Mouse (Mus musculus): ENCODE measurements at regions not wholly inside any gene's neighbourhood (a gene's known extent, or its start where the extent isn't known, plus 50 kb on each side); places are given as distances from the start of the nearest gene placed in this dataset.

- DNase-seq: no peak
Observed at GRCm38 (mm10) chr13:31248996-31249395, 275.0 kb downstream of the Gm5447 start.

- DNase-seq: no peak
Observed at GRCm38 (mm10) chr13:31249525-31249924, 275.5 kb downstream of the Gm5447 start.

- no peak for DNase-seq
Observed at GRCm38 (mm10) chr13:31254016-31254415, 280.0 kb downstream of the Gm5447 start.

- DNase-seq: no peak
Observed at GRCm38 (mm10) chr13:31254744-31255143, 280.7 kb downstream of the Gm5447 start.

GRCm38 (mm10) chr13:31255506-31255905 lies 281.5 kb downstream of the Gm5447 start:
- no peak for DNase-seq

- DNase-seq: no peak
Observed at GRCm38 (mm10) chr13:31267865-31268264, 288.1 kb upstream of the Foxq1 start.

- DNase-seq: no peak
Observed at GRCm38 (mm10) chr13:31276005-31276644, 279.8 kb upstream of the Foxq1 start.

GRCm38 (mm10) chr13:31290630-31291029 lies 265.3 kb upstream of the Foxq1 start:
- DNase-seq: no peak

- no peak for DNase-seq
Observed at GRCm38 (mm10) chr13:31292584-31293387, 263.1 kb upstream of the Foxq1 start.

GRCm38 (mm10) chr13:31294011-31294410 lies 261.9 kb upstream of the Foxq1 start:
- no peak for DNase-seq

GRCm38 (mm10) chr13:31303194-31303593 lies 252.7 kb upstream of the Foxq1 start:
- no peak for DNase-seq

GRCm38 (mm10) chr13:31304286-31304865 lies 251.6 kb upstream of the Foxq1 start:
- no peak for DNase-seq

GRCm38 (mm10) chr13:31309083-31309621 lies 246.8 kb upstream of the Foxq1 start:
- peak; percentile 13 to 19 for DNase-seq

GRCm38 (mm10) chr13:31312772-31313171 lies 243.2 kb upstream of the Foxq1 start:
- no peak for DNase-seq

- DNase-seq: no peak
Observed at GRCm38 (mm10) chr13:31313821-31314220, 242.1 kb upstream of the Foxq1 start.

GRCm38 (mm10) chr13:31317066-31317465 lies 238.9 kb upstream of the Foxq1 start:
- no peak for DNase-seq

GRCm38 (mm10) chr13:31318008-31318407 lies 237.9 kb upstream of the Foxq1 start:
- no peak for DNase-seq

- peak in 1 of 2 experiments; percentile 19 for DNase-seq
Observed at GRCm38 (mm10) chr13:31321411-31321810, 234.5 kb upstream of the Foxq1 start.

GRCm38 (mm10) chr13:31326269-31326851 lies 229.6 kb upstream of the Foxq1 start:
- no peak for DNase-seq

GRCm38 (mm10) chr13:31327511-31327951 lies 228.4 kb upstream of the Foxq1 start:
- peak; percentile 57 to 59 for DNase-seq

- peak in 1 of 2 experiments; percentile 24 for DNase-seq
Observed at GRCm38 (mm10) chr13:31328756-31329155, 227.2 kb upstream of the Foxq1 start.

GRCm38 (mm10) chr13:31330731-31331130 lies 225.2 kb upstream of the Foxq1 start:
- no peak for DNase-seq
